Mouse (Mus musculus) intestine, embryonic 16.5 days (tissue): ENCODE data around the gene Cap2. TPM values are rescaled to one million over a fixed set of nuclear protein-coding genes. Genes with fewer than 3 reads are reported as not detected.

ENCODE experiments used
- ATAC-seq: fragments of 200-750 bp; cut with Nextera tagmentation; 2 replicates; pipeline ENCODE4 v1.8.0; 2017; ENCODE audit warnings: moderate TSS enrichment, moderate library complexity
- H3K27ac ChIP-seq: fragments of 300-500 bp; sonication (generic); 2 replicates; pipeline ENCODE4 v1.5.1; 2014; ENCODE audit warnings: mild to moderate bottlenecking, low read length
- H3K27me3 ChIP-seq: fragments of 300-500 bp; sonication (generic); replicated peaks from 2 replicates; pipeline ENCODE4 v1.6.1; 2014; ENCODE audit warnings: low read length, control low read depth, mixed read lengths; ENCODE audit not compliant: control insufficient read depth, insufficient read depth
- H3K36me3 ChIP-seq: fragments of 300-500 bp; sonication (generic); 2 replicates; pipeline ENCODE4 v1.6.1; 2014; ENCODE audit warnings: low read length, control low read depth; ENCODE audit not compliant: control insufficient read depth, insufficient read depth
- H3K4me1 ChIP-seq: fragments of 300-500 bp; sonication (generic); 2 replicates; pipeline ENCODE4 v1.6.1; 2014; ENCODE audit warnings: low read length, control low read depth, mixed read lengths; ENCODE audit not compliant: control insufficient read depth, insufficient read depth
- H3K4me2 ChIP-seq: fragments of 300-500 bp; sonication (generic); 2 replicates; pipeline ENCODE4 v1.6.1; 2014; ENCODE audit warnings: low read depth, low read length, control low read depth
- H3K4me3 ChIP-seq: fragments of 300-500 bp; sonication (generic); 2 replicates; pipeline ENCODE4 v1.5.1; 2014; ENCODE audit warnings: mild to moderate bottlenecking, low read length
- H3K9ac ChIP-seq: fragments of 300-500 bp; sonication (generic); 2 replicates; pipeline ENCODE4 v1.6.1; 2014; ENCODE audit warnings: low read depth, low read length
- H3K9me3 ChIP-seq: fragments of 300-500 bp; sonication (generic); 2 replicates; pipeline ENCODE4 v1.6.1; 2016; ENCODE audit warnings: low read length, control low read depth; ENCODE audit not compliant: control insufficient read depth
- WGBS: fragments of 180-500 bp; shearing (Covaris S2); extraction: QIAGEN DNeasy Blood & Tissue Kit; methylation state at CpG from one replicate; pipeline ENCODE4 v1.1.7; 2014; 5-methylcytosine and 5-hydroxymethylcytosine counted together
- polyA plus RNA-seq: library from polyadenylated mRNA; unstranded; fragments of >200 nt; fragmentation: Nextera tagmentation; extraction: Ambion mirVana; gene quantifications from 2 replicates; pipeline ENCODE4 v1.2.1, GENCODE M21; 2015

The Cap2 gene
- polyA plus RNA-seq, 1 experiment from 2014 or later = 10.7 TPM

- 86% methylated on average over 4 of the region's 4 CpGs for WGBS
- Histone ChIP-seq H3K4me1 (no peaks in the 10 kb centered on the region), H3K9me3 (no peaks in the 10 kb centered on the region), H3K27ac (no peak overlapping the region), H3K4me2 (no peak overlapping the region), H3K4me3 (no peak overlapping the region), H3K9ac (no peak overlapping the region), H3K27me3 (no peaks in the 10 kb centered on the region), H3K36me3 (no peaks in the 10 kb centered on the region)
- ATAC-seq = no peak
Measured at GRCm38 (mm10) chr13:46546846-46547245, 45.2 kb downstream of the Cap2 start.

- no peak overlapping the region for H3K4me3 ChIP-seq
- no peaks in the 10 kb centered on the region for H3K36me3 ChIP-seq
- H3K9ac ChIP-seq = no peak overlapping the region
- H3K27ac ChIP-seq = no peak overlapping the region
- no peaks in the 10 kb centered on the region for H3K4me1 ChIP-seq
- H3K4me2 ChIP-seq = no peak overlapping the region
- no peak for ATAC-seq
- H3K9me3 ChIP-seq = no peaks in the 10 kb centered on the region
- 19% methylated on average over 1 of the region's 1 CpGs for WGBS
- H3K27me3 ChIP-seq = no peaks in the 10 kb centered on the region
Measured at GRCm38 (mm10) chr13:46547253-46547652, 45.6 kb downstream of the Cap2 start.

- no peak overlapping the region for H3K9ac ChIP-seq
- 77% methylated on average over 8 of the region's 8 CpGs for whole genome bisulfite sequencing
- no peak overlapping the region for H3K27ac ChIP-seq
- no peak overlapping the region for H3K4me3 ChIP-seq
- H3K4me2 ChIP-seq = no peak overlapping the region
- H3K4me1 ChIP-seq = no peaks in the 10 kb centered on the region
- no peak for ATAC-seq
- H3K9me3 ChIP-seq = no peaks in the 10 kb centered on the region
- no peaks in the 10 kb centered on the region for H3K36me3 ChIP-seq
- H3K27me3 ChIP-seq = no peaks in the 10 kb centered on the region
Measured at GRCm38 (mm10) chr13:46548132-46548531, 46.5 kb downstream of the Cap2 start.

GRCm38 (mm10) chr13:46548600-46549179 lies 47.0 kb downstream of the Cap2 start:
- H3K9ac ChIP-seq = no peak overlapping the region
- WGBS = 79% methylated on average over 5 of the region's 5 CpGs

GRCm38 (mm10) chr13:46550627-46551026 lies 49.0 kb downstream of the Cap2 start:
- no peaks in the 10 kb centered on the region for H3K27me3 ChIP-seq
- no peaks in the 10 kb centered on the region for H3K9me3 ChIP-seq
- no peak overlapping the region for H3K4me3 ChIP-seq
- H3K36me3 ChIP-seq = no peaks in the 10 kb centered on the region
- H3K27ac ChIP-seq = no peak overlapping the region
- H3K9ac ChIP-seq = no peak overlapping the region
- ATAC-seq = no peak
- 89% methylated on average over 10 of the region's 10 CpGs for WGBS
- H3K4me2 ChIP-seq = no peak overlapping the region
- H3K4me1 ChIP-seq = no peaks in the 10 kb centered on the region

More at GRCm38 (mm10) chr13:46548600-46549179, 47.0 kb downstream of the Cap2 start:
- Histone ChIP-seq H3K4me2 (no peak overlapping the region), H3K9me3 (no peaks in the 10 kb centered on the region), H3K4me3 (no peak overlapping the region), H3K36me3 (no peaks in the 10 kb centered on the region), H3K4me1 (no peaks in the 10 kb centered on the region), H3K27me3 (no peaks in the 10 kb centered on the region), H3K27ac (no peak overlapping the region)
- no peak for ATAC-seq

- Histone ChIP-seq H3K9ac (no peak overlapping the region), H3K27me3 (no peaks in the 10 kb centered on the region), H3K4me2 (no peak overlapping the region), H3K4me1 (no peaks in the 10 kb centered on the region), H3K36me3 (no peaks in the 10 kb centered on the region), H3K9me3 (no peaks in the 10 kb centered on the region), H3K27ac (no peak overlapping the region), H3K4me3 (no peak overlapping the region)
- WGBS = 84% methylated on average over 9 of the region's 9 CpGs
- ATAC-seq = no peak
Measured at GRCm38 (mm10) chr13:46554736-46555135, 53.1 kb downstream of the Cap2 start.

GRCm38 (mm10) chr13:46565913-46566312 lies 64.3 kb downstream of the Cap2 start:
- no peak for ATAC-seq
- Histone ChIP-seq H3K4me1 (peaks cover under 1% of the 10 kb centered on the region; the same call in 1 of the 2 replicates), H3K9me3 (no peaks in the 10 kb centered on the region), H3K27ac (no peak overlapping the region), H3K36me3 (no peaks in the 10 kb centered on the region), H3K4me2 (no peak overlapping the region), H3K9ac (no peak overlapping the region), H3K27me3 (no peaks in the 10 kb centered on the region), H3K4me3 (no peak overlapping the region)
- WGBS = 89% methylated on average over 5 of the region's 5 CpGs

GRCm38 (mm10) chr13:46569469-46569868 lies 67.8 kb downstream of the Cap2 start:
- Histone ChIP-seq H3K27ac (no peak overlapping the region), H3K4me3 (no peak overlapping the region), H3K4me2 (no peak overlapping the region), H3K27me3 (no peaks in the 10 kb centered on the region), H3K9me3 (no peaks in the 10 kb centered on the region), H3K36me3 (no peaks in the 10 kb centered on the region), H3K4me1 (peaks cover 4% of the 10 kb centered on the region; the same call in 1 of the 2 replicates), H3K9ac (no peak overlapping the region)
- no peak for ATAC-seq
- WGBS = 82% methylated on average over 8 of the region's 8 CpGs

- ATAC-seq = peak; percentile 29; the same call in 1 of the 2 replicates
- Histone ChIP-seq H3K4me1 (peaks cover 4% of the 10 kb centered on the region; the same call in 1 of the 2 replicates), H3K36me3 (no peaks in the 10 kb centered on the region), H3K9ac (peak overlapping the region; percentile 7), H3K27ac (peak overlapping the region; percentile 56), H3K9me3 (no peaks in the 10 kb centered on the region), H3K27me3 (no peaks in the 10 kb centered on the region), H3K4me2 (peak overlapping the region; percentile 28), H3K4me3 (peak overlapping the region; percentile 3; the same call in 1 of the 2 replicates)
- 6% methylated on average over 12 of the region's 12 CpGs for WGBS
Measured at GRCm38 (mm10) chr13:46571141-46571592, 69.5 kb downstream of the Cap2 start.
